Mouse (Mus musculus): ENCODE data around the gene Nectin3. TPM values are rescaled to one million over a fixed set of nuclear protein-coding genes. Genes with fewer than 3 reads are reported as not detected.

Gene Nectin3
- 3.0 TPM in 2 replicates for polyA plus RNA-seq (2012; rRNA removed)

DNA sequence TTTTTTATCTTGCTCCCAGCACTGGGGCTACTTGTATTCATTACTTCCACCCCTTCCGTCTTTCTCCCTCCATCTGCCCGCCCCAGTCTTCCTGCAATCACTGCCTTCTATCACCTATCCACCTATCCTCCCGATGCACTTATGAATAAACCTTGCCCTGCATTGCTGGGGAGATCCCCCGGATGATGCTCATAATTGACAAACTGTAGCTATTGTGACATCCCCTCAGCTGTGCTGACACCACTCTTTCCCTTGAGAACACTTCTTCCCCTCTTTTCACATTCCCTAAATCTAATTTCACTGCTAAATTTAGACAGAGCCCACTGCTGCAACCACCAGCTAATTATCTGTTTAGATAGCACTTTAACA lies at the start of gene Nectin3:
TSS of gene Nectin3 (minus strand) at position 105 of the 369 bp plus-strand sequence.

